Mouse (Mus musculus) liver, embryonic 12.5 days (tissue): ENCODE data around the gene Ing3. TPM values are rescaled to one million over a fixed set of nuclear protein-coding genes. Genes with fewer than 3 reads are reported as not detected.
A peak's percentile ranks its signal among the peaks of the same experiment; 100 is the strongest.

Experiments used
- ATAC-seq: fragments of 200-750 bp; cut with Nextera tagmentation; 2 replicates; pipeline ENCODE4 v1.8.0; 2017; ENCODE audit warnings: moderate number of reproducible peaks, mild to moderate bottlenecking, moderate library complexity
- H3K27ac ChIP-seq: fragments of 300-500 bp; sonication (generic); 2 replicates; pipeline ENCODE4 v1.5.1; 2016; ENCODE audit warnings: mild to moderate bottlenecking
- H3K27me3 ChIP-seq: fragments of 300-500 bp; sonication (generic); replicated peaks from 2 replicates; pipeline ENCODE4 v1.6.1; 2016; ENCODE audit warnings: mild to moderate bottlenecking, moderate library complexity
- H3K36me3 ChIP-seq: fragments of 300-500 bp; sonication (generic); 2 replicates; pipeline ENCODE4 v1.6.1; 2016; ENCODE audit warnings: mild to moderate bottlenecking, moderate library complexity
- H3K4me1 ChIP-seq: fragments of 300-500 bp; sonication (generic); 2 replicates; pipeline ENCODE4 v1.6.1; 2016
- H3K4me2 ChIP-seq: fragments of 300-500 bp; sonication (generic); 2 replicates; pipeline ENCODE4 v1.6.1; 2016; ENCODE audit warnings: mild to moderate bottlenecking, moderate library complexity
- H3K4me3 ChIP-seq: fragments of 300-500 bp; sonication (generic); 2 replicates; pipeline ENCODE4 v1.5.1; 2016; ENCODE audit warnings: mild to moderate bottlenecking, moderate library complexity
- H3K9ac ChIP-seq: fragments of 300-500 bp; sonication (generic); 2 replicates; pipeline ENCODE4 v1.6.1; 2016; ENCODE audit warnings: mild to moderate bottlenecking, moderate library complexity
- H3K9me3 ChIP-seq: fragments of 300-500 bp; sonication (generic); replicated peaks from 2 replicates; pipeline ENCODE4 v1.6.1; 2016; ENCODE audit warnings: mild to moderate bottlenecking, moderate library complexity
- WGBS: fragments of 180-500 bp; shearing (Covaris S2); methylation state at CpG from one replicate; pipeline ENCODE4 v1.1.7; 2016; ENCODE audit not compliant: insufficient replicate concordance; 5-methylcytosine and 5-hydroxymethylcytosine counted together
- polyA plus RNA-seq: library from polyadenylated mRNA; unstranded; fragments of >200 nt; fragmentation: Nextera tagmentation; extraction: Ambion mirVana; gene quantifications from 2 replicates; pipeline ENCODE4 v1.2.1, GENCODE M21; 2016

The Ing3 gene
- polyA plus RNA-seq, 1 experiment from 2014 or later = 24.9 TPM

GRCm38 (mm10) chr6:21981114-21981513 lies 31.7 kb downstream of the Ing3 start:
- Histone ChIP-seq H3K27me3 (peaks cover 11% of the 10 kb centered on the region), H3K9me3 (no peaks in the 10 kb centered on the region), H3K4me1 (no peaks in the 10 kb centered on the region), H3K36me3 (no peaks in the 10 kb centered on the region), H3K4me2 (no peak overlapping the region), H3K27ac (no peak overlapping the region), H3K9ac (no peak overlapping the region), H3K4me3 (no peak overlapping the region)
- WGBS = 31% methylated on average over 1 of the region's 1 CpGs
- ATAC-seq = no peak

- Histone ChIP-seq H3K4me1 (no peaks in the 10 kb centered on the region), H3K4me3 (peak overlapping the region; percentile 47), H3K9ac (no peak overlapping the region), H3K36me3 (no peaks in the 10 kb centered on the region), H3K4me2 (peak overlapping the region; percentile 66), H3K27me3 (peaks cover 25% of the 10 kb centered on the region), H3K9me3 (no peaks in the 10 kb centered on the region), H3K27ac (no peak overlapping the region)
- 8% methylated on average over 16 of the region's 16 CpGs for WGBS
- peak; percentile 66 for ATAC-seq
Measured at GRCm38 (mm10) chr6:21984990-21985731, 35.8 kb downstream of the Ing3 start.

GRCm38 (mm10) chr6:21985732-21986540 lies 36.6 kb downstream of the Ing3 start, which contains the start of gene Cped1:
Gene Cped1 (plus strand): TSS chr6:21985916.
- peak; percentile 60 for ATAC-seq

GRCm38 (mm10) chr6:21986660-21987331 lies 37.4 kb downstream of the Ing3 start:
- no peak for ATAC-seq

More at GRCm38 (mm10) chr6:21985732-21986540, 36.6 kb downstream of the Ing3 start, which contains the start of gene Cped1:
- H3K27me3 ChIP-seq = peaks cover 25% of the 10 kb centered on the region
- H3K27ac ChIP-seq = peak within 1 kb of the TSS; percentile 38; the same call in 1 of the 2 replicates
- 1% methylated on average over 38 of the region's 38 CpGs for WGBS
- peak within 1 kb of the TSS; percentile 47 for H3K4me3 ChIP-seq
- H3K9ac ChIP-seq = peak within 1 kb of the TSS; percentile 24; the same call in 1 of the 2 replicates
- peak within 1 kb of the TSS; percentile 66 for H3K4me2 ChIP-seq
- H3K36me3 ChIP-seq = no peaks in the 10 kb centered on the region
- H3K9me3 ChIP-seq = no peaks in the 10 kb centered on the region
- no peaks in the 10 kb centered on the region for H3K4me1 ChIP-seq

GRCm38 (mm10) chr6:21987554-21987953 lies 38.2 kb downstream of the Ing3 start:
- H3K4me1 ChIP-seq = no peaks in the 10 kb centered on the region
- no peak overlapping the region for H3K9ac ChIP-seq
- ATAC-seq = no peak
- WGBS = 84% methylated on average over 2 of the region's 2 CpGs
- H3K27ac ChIP-seq = no peak overlapping the region
- H3K9me3 ChIP-seq = no peaks in the 10 kb centered on the region
- peaks cover 25% of the 10 kb centered on the region for H3K27me3 ChIP-seq
- no peaks in the 10 kb centered on the region for H3K36me3 ChIP-seq
- H3K4me3 ChIP-seq = no peak overlapping the region
- H3K4me2 ChIP-seq = peak overlapping the region; percentile 66

More at GRCm38 (mm10) chr6:21986660-21987331, 37.4 kb downstream of the Ing3 start:
- Histone ChIP-seq H3K9me3 (no peaks in the 10 kb centered on the region), H3K9ac (peak overlapping the region; percentile 9; the same call in 1 of the 2 replicates), H3K4me3 (peak overlapping the region; percentile 47), H3K27me3 (peaks cover 25% of the 10 kb centered on the region), H3K4me1 (no peaks in the 10 kb centered on the region), H3K27ac (no peak overlapping the region), H3K4me2 (peak overlapping the region; percentile 66), H3K36me3 (no peaks in the 10 kb centered on the region)
- WGBS = 9% methylated on average over 24 of the region's 24 CpGs

- Histone ChIP-seq H3K4me3 (no peak overlapping the region), H3K36me3 (no peaks in the 10 kb centered on the region), H3K4me2 (no peak overlapping the region), H3K9ac (no peak overlapping the region), H3K27ac (no peak overlapping the region), H3K4me1 (no peaks in the 10 kb centered on the region), H3K9me3 (no peaks in the 10 kb centered on the region), H3K27me3 (peaks cover 25% of the 10 kb centered on the region)
- WGBS = 71% methylated on average over 5 of the region's 5 CpGs
- ATAC-seq = no peak
Measured at GRCm38 (mm10) chr6:21988296-21988695, 38.9 kb downstream of the Ing3 start.

- Histone ChIP-seq H3K4me1 (no peaks in the 10 kb centered on the region), H3K4me3 (no peak overlapping the region), H3K9ac (no peak overlapping the region), H3K27ac (no peak overlapping the region), H3K4me2 (no peak overlapping the region), H3K27me3 (peaks cover 25% of the 10 kb centered on the region), H3K36me3 (no peaks in the 10 kb centered on the region), H3K9me3 (no peaks in the 10 kb centered on the region)
- WGBS = 68% methylated on average over 4 of the region's 4 CpGs
- ATAC-seq = no peak
Measured at GRCm38 (mm10) chr6:21989081-21989480, 39.7 kb downstream of the Ing3 start.

GRCm38 (mm10) chr6:21990181-21991135 lies 41.1 kb downstream of the Ing3 start:
- no peak for ATAC-seq
- Histone ChIP-seq H3K4me2 (no peak overlapping the region), H3K9me3 (no peaks in the 10 kb centered on the region), H3K27ac (no peak overlapping the region), H3K4me1 (no peaks in the 10 kb centered on the region), H3K36me3 (no peaks in the 10 kb centered on the region), H3K9ac (no peak overlapping the region), H3K27me3 (peaks cover 20% of the 10 kb centered on the region), H3K4me3 (no peak overlapping the region)
- 65% methylated on average over 9 of the region's 9 CpGs for WGBS

GRCm38 (mm10) chr6:21991151-21991550 lies 41.8 kb downstream of the Ing3 start:
- Histone ChIP-seq H3K27me3 (peaks cover 13% of the 10 kb centered on the region), H3K4me2 (no peak overlapping the region), H3K4me1 (no peaks in the 10 kb centered on the region), H3K9ac (no peak overlapping the region), H3K27ac (no peak overlapping the region), H3K9me3 (no peaks in the 10 kb centered on the region), H3K36me3 (no peaks in the 10 kb centered on the region), H3K4me3 (no peak overlapping the region)
- 63% methylated on average over 4 of the region's 4 CpGs for WGBS
- ATAC-seq = no peak

- no peak overlapping the region for H3K27ac ChIP-seq
- ATAC-seq = no peak
- H3K9me3 ChIP-seq = no peaks in the 10 kb centered on the region
- no peaks in the 10 kb centered on the region for H3K36me3 ChIP-seq
- no peak overlapping the region for H3K4me3 ChIP-seq
- WGBS = 74% methylated on average over 2 of the region's 2 CpGs
- H3K4me1 ChIP-seq = no peaks in the 10 kb centered on the region
- H3K27me3 ChIP-seq = no peaks in the 10 kb centered on the region; the same call in 1 of the 2 replicates
- no peak overlapping the region for H3K4me2 ChIP-seq
- H3K9ac ChIP-seq = no peak overlapping the region
Measured at GRCm38 (mm10) chr6:21993070-21993469, 43.7 kb downstream of the Ing3 start.

GRCm38 (mm10) chr6:21998131-21998530 lies 48.8 kb downstream of the Ing3 start:
- H3K4me1 ChIP-seq = peaks cover 27% of the 10 kb centered on the region
- WGBS = 52% methylated on average over 4 of the region's 4 CpGs
- ATAC-seq = no peak
- no peak overlapping the region for H3K4me2 ChIP-seq
- 0 out of 2 replicates have a peak, but pooled peaks cover 4% of the 10 kb centered on the region for H3K27me3 ChIP-seq
- H3K9ac ChIP-seq = no peak overlapping the region
- H3K36me3 ChIP-seq = no peaks in the 10 kb centered on the region
- H3K9me3 ChIP-seq = no peaks in the 10 kb centered on the region
- H3K4me3 ChIP-seq = no peak overlapping the region
- no peak overlapping the region for H3K27ac ChIP-seq
